In the genomic region with DNA sequence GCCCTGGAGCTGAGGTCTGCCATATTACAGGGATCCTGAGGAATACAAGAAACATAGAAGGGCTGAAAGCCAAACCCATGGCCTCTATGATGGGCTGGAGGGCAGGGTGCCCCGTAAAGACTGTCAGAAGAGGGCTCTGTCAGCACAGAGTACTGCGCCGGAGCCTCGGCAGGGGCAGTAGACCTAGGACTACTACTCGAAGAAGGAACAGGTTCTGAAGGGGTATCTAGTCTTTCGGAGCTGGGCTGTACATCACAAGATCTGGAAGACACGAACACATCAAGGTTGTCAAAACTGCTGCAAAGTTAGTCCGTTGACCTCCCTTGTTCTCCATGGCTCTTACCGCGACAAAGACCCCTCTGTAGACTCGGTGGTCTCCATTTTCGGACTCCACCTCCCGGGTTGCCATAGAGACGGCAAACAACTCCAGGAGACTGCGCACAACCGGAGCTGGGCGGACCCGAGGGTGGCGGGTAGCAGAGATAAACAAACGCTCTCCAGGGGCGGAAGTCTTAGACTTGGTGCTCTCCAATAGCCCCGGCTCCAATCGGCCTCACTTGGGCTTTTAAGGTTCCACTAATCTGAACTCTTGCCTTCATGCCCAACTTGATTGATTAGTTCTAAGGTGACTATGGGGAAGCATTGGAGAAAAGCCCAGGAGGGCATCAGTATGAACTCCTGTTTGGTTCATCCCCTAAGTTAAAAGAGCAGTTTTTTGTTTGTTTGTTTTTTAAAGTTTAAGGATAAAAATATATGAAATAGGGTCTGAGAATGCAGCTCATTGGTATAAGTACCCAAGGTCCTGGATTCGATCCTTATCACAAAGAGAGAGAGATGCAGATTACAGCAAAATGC, we compare ENCODE assay signal across 8 mouse cellular contexts. TPM values are rescaled to one million over a fixed set of nuclear protein-coding genes. Genes with fewer than 3 reads are reported as not detected.
DNase-seq lines count a peak whose midpoint lies in the region; ATAC-seq lines count a peak whose summit lies in the region.

A gene (minus strand): TSS at position 434 of the 855 bp plus-strand sequence.

- peak within 1 kb of the TSS; percentile 42 for H3K4me3 ChIP-seq in heart, embryonic 13.5 days
- H3K4me3 ChIP-seq in limb, embryonic 12.5 days (replicated peaks): peak within 1 kb of the TSS; percentile 19
- H3K4me3 ChIP-seq in midbrain, embryonic 11.5 days (ENCODE audit: low read depth, low read length): peak within 1 kb of the TSS; percentile 25

- H3K4me2 ChIP-seq in heart, embryonic 13.5 days: peak within 1 kb of the TSS; percentile 65
- peak within 1 kb of the TSS; percentile 51 for H3K4me2 ChIP-seq in limb, embryonic 12.5 days
- H3K4me2 ChIP-seq in midbrain, embryonic 11.5 days: peak within 1 kb of the TSS; percentile 40

- no peak within 1 kb of the TSS for H3K27ac ChIP-seq in heart, embryonic 13.5 days (replicated peaks)
- H3K27ac ChIP-seq in limb, embryonic 12.5 days: no peak within 1 kb of the TSS
- no peak within 1 kb of the TSS for H3K27ac ChIP-seq in midbrain, embryonic 11.5 days (ENCODE audit: low read depth, low read length)

- DNase-seq in kidney, adult 18-20 months: peak; percentile 24
- DNase-seq in kidney, adult 8-10 months: no peak
- peak; percentile 57 for DNase-seq in c-Kit-positive CD71-positive TER-119-positive erythroid progenitor cells, embryonic 14.5 days (ENCODE audit: low spot score)
- DNase-seq in midbrain, embryonic 11.5 days (ENCODE audit: low spot score, missing footprints): peak; percentile 93
- DNase-seq in thymus, postnatal 25 days: peak; percentile 33
- DNase-seq in adipocyte (ENCODE audit: low spot score): no peak

- H3K9me3 ChIP-seq in heart, embryonic 13.5 days: peaks cover 10% of the 10 kb centered on the region
- H3K9me3 ChIP-seq in limb, embryonic 12.5 days: peaks cover 13% of the 10 kb centered on the region
- no peaks in the 10 kb centered on the region; the same call in 1 of the 2 replicates for H3K9me3 ChIP-seq in midbrain, embryonic 11.5 days (ENCODE audit: control insufficient read depth, low read length)

- H3K27me3 ChIP-seq in heart, embryonic 13.5 days (replicated peaks): no peaks in the 10 kb centered on the region
- H3K27me3 ChIP-seq in limb, embryonic 12.5 days: no peaks in the 10 kb centered on the region; the same call in 1 of the 2 replicates
- 0 out of 2 replicates have a peak, but pooled peaks cover under 1% of the 10 kb centered on the region for H3K27me3 ChIP-seq in midbrain, embryonic 11.5 days (ENCODE audit: control insufficient read depth, insufficient read depth, low read length)

- 16% methylated on average over 24 of the region's 24 CpGs for WGBS in heart, embryonic 13.5 days
- whole genome bisulfite sequencing in limb, embryonic 12.5 days: 23% methylated on average over 24 of the region's 24 CpGs
- WGBS in midbrain, embryonic 11.5 days: 13% methylated on average over 24 of the region's 24 CpGs

- no peak for ATAC-seq in heart, embryonic 13.5 days (ENCODE audit: extremely low read depth, insufficient number of reproducible peaks, low FRiP score, low TSS enrichment)
- no peak for ATAC-seq in limb, embryonic 12.5 days (ENCODE audit: insufficient number of reproducible peaks, insufficient read depth, low FRiP score, low TSS enrichment, low read depth)
- no peak for ATAC-seq in midbrain, embryonic 11.5 days (ENCODE audit: low FRiP score)

- H3K9ac ChIP-seq in heart, embryonic 13.5 days: peak within 1 kb of the TSS; percentile 12; the same call in 1 of the 2 replicates
- no peak within 1 kb of the TSS for H3K9ac ChIP-seq in limb, embryonic 12.5 days (replicated peaks)
- peak within 1 kb of the TSS; percentile 42; the same call in 1 of the 2 replicates for H3K9ac ChIP-seq in midbrain, embryonic 11.5 days (ENCODE audit: low read length)

- peaks cover 23% of the 10 kb centered on the region for H3K4me1 ChIP-seq in heart, embryonic 13.5 days
- H3K4me1 ChIP-seq in limb, embryonic 12.5 days (replicated peaks): peaks cover 20% of the 10 kb centered on the region; the same call in 1 of the 2 replicates
- peaks cover 12% of the 10 kb centered on the region for H3K4me1 ChIP-seq in midbrain, embryonic 11.5 days (ENCODE audit: control insufficient read depth, insufficient read depth, low read length)

- peaks cover 30% of the 10 kb centered on the region for H3K36me3 ChIP-seq in heart, embryonic 13.5 days
- H3K36me3 ChIP-seq in limb, embryonic 12.5 days: peaks cover 24% of the 10 kb centered on the region
- H3K36me3 ChIP-seq in midbrain, embryonic 11.5 days (ENCODE audit: control insufficient read depth, insufficient read depth, low read length): no peaks in the 10 kb centered on the region

RNA-seq across cellular contexts. Expression of the gene that starts here (rescaled TPM):
- 0.59 and 0.92 TPM in 2 replicates for polyA plus RNA-seq in heart, embryonic 13.5 days (2015; fragmentation: Nextera tagmentation; extraction: Ambion mirVana)
- 0.95 and 0.99 TPM in 2 replicates for polyA plus RNA-seq in limb, embryonic 12.5 days (2016; fragmentation: Nextera tagmentation; extraction: Ambion mirVana)
- polyA plus RNA-seq in midbrain, embryonic 11.5 days (2014; fragmentation: Nextera tagmentation; extraction: Ambion mirVana): 2.9 and 3.4 TPM in 2 replicates

Comparison
In these comparisons a context has a peak if more than half of its experiments do, and no peak if none do; other contexts are left out.
1. DNase-seq: peak in kidney, adult 18-20 months (single experiment), c-Kit-positive CD71-positive TER-119-positive erythroid progenitor cells, embryonic 14.5 days (single experiment), midbrain, embryonic 11.5 days (single experiment) and thymus, postnatal 25 days (single experiment); none in kidney, adult 8-10 months (0 of 2) and adipocyte (single experiment).
2. Peak in every context shown above with its lines, with median percentiles within 50 percentile points of each other: H3K4me2 ChIP-seq and H3K4me3 ChIP-seq.